Mouse (Mus musculus) forebrain, embryonic 10.5 days (tissue): ENCODE data around the gene Prkn. TPM values are rescaled to one million over a fixed set of nuclear protein-coding genes. Genes with fewer than 3 reads are reported as not detected.
"Not testable (repeated sequence)": the region's sequence is repeated elsewhere in the genome, so short reads cannot be mapped to it uniquely, and the experiment has no call there.

Experiments
- DNase-seq: peaks from one replicate; pipeline ENCODE4 v3.0.0-alpha.2; 2017; ENCODE audit warnings: low spot score; ENCODE audit errors: extremely low spot score
- H3K27ac ChIP-seq: fragments of 300-500 bp; sonication (generic); 2 replicates; pipeline ENCODE4 v1.5.1; 2016; ENCODE audit warnings: mild to moderate bottlenecking
- H3K27me3 ChIP-seq: fragments of 300-500 bp; sonication (generic); 2 replicates; pipeline ENCODE4 v1.6.1; 2016; ENCODE audit warnings: mild to moderate bottlenecking; ENCODE audit not compliant: poor library complexity, severe bottlenecking
- H3K36me3 ChIP-seq: fragments of 300-500 bp; sonication (generic); replicated peaks from 2 replicates; pipeline ENCODE4 v1.6.1; 2016; ENCODE audit warnings: mild to moderate bottlenecking, moderate library complexity
- H3K4me1 ChIP-seq: fragments of 300-500 bp; sonication (generic); 2 replicates; pipeline ENCODE4 v1.6.1; 2016
- H3K4me3 ChIP-seq: fragments of 300-500 bp; sonication (generic); 2 replicates; pipeline ENCODE4 v1.5.1; 2016; ENCODE audit warnings: mild to moderate bottlenecking, moderate library complexity
- H3K9me3 ChIP-seq: fragments of 300-500 bp; sonication (generic); 2 replicates; pipeline ENCODE4 v1.6.1; 2016; ENCODE audit warnings: mild to moderate bottlenecking, moderate library complexity
- WGBS: fragments of 180-500 bp; shearing (Covaris S2); methylation state at CpG from one replicate; pipeline ENCODE4 v1.1.7; 2016; 5-methylcytosine and 5-hydroxymethylcytosine counted together
- polyA plus RNA-seq: library from polyadenylated mRNA; unstranded; fragments of >200 nt; fragmentation: Nextera tagmentation; extraction: Ambion mirVana; gene quantifications from 2 replicates; pipeline ENCODE4 v1.2.1, GENCODE M21; 2016

Prkn gene
- polyA plus RNA-seq, 1 experiment from 2014 or later = 0.81 TPM

- no peak for DNase-seq
- peak overlapping the region; percentile 2; the same call in 1 of the 2 replicates for H3K4me3 ChIP-seq
- 15% methylated on average over 9 of the region's 9 CpGs for WGBS
- no peak overlapping the region for H3K27ac ChIP-seq
- peaks cover 39% of the 10 kb centered on the region for H3K27me3 ChIP-seq
- no peaks in the 10 kb centered on the region for H3K36me3 ChIP-seq
- no peaks in the 10 kb centered on the region for H3K9me3 ChIP-seq
- H3K4me1 ChIP-seq = peaks cover 16% of the 10 kb centered on the region; the same call in 1 of the 2 replicates
These were observed 1132.4 kb downstream of the Prkn start for GRCm38 (mm10) chr17:11972550-11972949.

GRCm38 (mm10) chr17:11972969-11973787, 1133.0 kb downstream of the Prkn start:
- Histone ChIP-seq H3K27me3 (peaks cover 42% of the 10 kb centered on the region), H3K9me3 (no peaks in the 10 kb centered on the region), H3K4me1 (peaks cover 20% of the 10 kb centered on the region), H3K36me3 (no peaks in the 10 kb centered on the region), H3K27ac (no peak overlapping the region), H3K4me3 (no peak overlapping the region)
- WGBS = 64% methylated on average over 13 of the region's 13 CpGs
- no peak for DNase-seq

GRCm38 (mm10) chr17:11975062-11975607, 1135.0 kb downstream of the Prkn start:
- peak; percentile 48 for DNase-seq
- Histone ChIP-seq H3K9me3 (no peaks in the 10 kb centered on the region), H3K27me3 (peaks cover 42% of the 10 kb centered on the region), H3K4me1 (peaks cover 25% of the 10 kb centered on the region), H3K4me3 (no peak overlapping the region), H3K27ac (no peak overlapping the region), H3K36me3 (no peaks in the 10 kb centered on the region)
- 47% methylated on average over 7 of the region's 7 CpGs for WGBS

- WGBS = 49% methylated on average over 17 of the region's 17 CpGs
- peaks cover 20% of the 10 kb centered on the region for H3K4me1 ChIP-seq
- no peaks in the 10 kb centered on the region for H3K9me3 ChIP-seq
- H3K36me3 ChIP-seq = no peaks in the 10 kb centered on the region
- no peak for DNase-seq
- peak overlapping the region; percentile 5 for H3K27ac ChIP-seq
- H3K4me3 ChIP-seq = no peak overlapping the region
- H3K27me3 ChIP-seq = peaks cover 38% of the 10 kb centered on the region
These were observed 1138.2 kb downstream of the Prkn start for GRCm38 (mm10) chr17:11978260-11978821.

- H3K27me3 ChIP-seq = peaks cover 12% of the 10 kb centered on the region
- H3K27ac ChIP-seq = no peak overlapping the region
- H3K36me3 ChIP-seq = no peaks in the 10 kb centered on the region
- H3K4me1 ChIP-seq = peaks cover 13% of the 10 kb centered on the region
- no peak overlapping the region for H3K4me3 ChIP-seq
- no peak for DNase-seq
- no peaks in the 10 kb centered on the region for H3K9me3 ChIP-seq
- 85% methylated on average over 9 of the region's 9 CpGs for WGBS
These were observed 1141.5 kb downstream of the Prkn start for GRCm38 (mm10) chr17:11981666-11982065.

GRCm38 (mm10) chr17:11988110-11988837, 1148.1 kb downstream of the Prkn start:
- Histone ChIP-seq H3K27ac (0 out of 2 replicates have a peak overlapping the region, but pooled peaks have one; percentile 22), H3K27me3 (peaks cover 6% of the 10 kb centered on the region; the same call in 1 of the 2 replicates), H3K36me3 (no peaks in the 10 kb centered on the region), H3K4me1 (peaks cover 35% of the 10 kb centered on the region), H3K9me3 (no peaks in the 10 kb centered on the region), H3K4me3 (no peak overlapping the region)
- WGBS = 79% methylated on average over 14 of the region's 14 CpGs
- DNase-seq = no peak

- H3K27ac ChIP-seq = 0 out of 2 replicates have a peak overlapping the region, but pooled peaks have one; percentile 22
- 93% methylated on average over 4 of the region's 4 CpGs for WGBS
- H3K4me1 ChIP-seq = peaks cover 35% of the 10 kb centered on the region
- H3K9me3 ChIP-seq = no peaks in the 10 kb centered on the region
- no peaks in the 10 kb centered on the region for H3K36me3 ChIP-seq
- no peak overlapping the region for H3K4me3 ChIP-seq
- H3K27me3 ChIP-seq = peaks cover 6% of the 10 kb centered on the region; the same call in 1 of the 2 replicates
- no peak for DNase-seq
These were observed 1149.1 kb downstream of the Prkn start for GRCm38 (mm10) chr17:11989296-11989695.

- DNase-seq = no peak
- H3K27ac ChIP-seq = no peak overlapping the region; the same call in 1 of the 2 replicates
- no peaks in the 10 kb centered on the region for H3K9me3 ChIP-seq
- no peak overlapping the region for H3K4me3 ChIP-seq
- no peaks in the 10 kb centered on the region for H3K36me3 ChIP-seq
- 0 out of 2 replicates have a peak, but pooled peaks cover 6% of the 10 kb centered on the region for H3K27me3 ChIP-seq
- 79% methylated on average over 11 of the region's 11 CpGs for WGBS
- peaks cover 31% of the 10 kb centered on the region for H3K4me1 ChIP-seq
These were observed 1150.4 kb downstream of the Prkn start for GRCm38 (mm10) chr17:11990386-11991087.

GRCm38 (mm10) chr17:11993249-11993648, 1153.1 kb downstream of the Prkn start:
- H3K4me1 ChIP-seq = peaks cover 26% of the 10 kb centered on the region
- 38% methylated on average over 8 of the region's 8 CpGs for WGBS
- no peak overlapping the region for H3K27ac ChIP-seq
- peak; percentile 52 for DNase-seq
- no peaks in the 10 kb centered on the region for H3K9me3 ChIP-seq
- 0 out of 2 replicates have a peak, but pooled peaks cover 6% of the 10 kb centered on the region for H3K27me3 ChIP-seq
- no peak overlapping the region for H3K4me3 ChIP-seq
- no peaks in the 10 kb centered on the region for H3K36me3 ChIP-seq

- 0 out of 2 replicates have a peak, but pooled peaks cover 6% of the 10 kb centered on the region for H3K27me3 ChIP-seq
- no peak overlapping the region for H3K4me3 ChIP-seq
- WGBS = 83% methylated on average over 3 of the region's 3 CpGs
- no peak for DNase-seq
- no peaks in the 10 kb centered on the region for H3K36me3 ChIP-seq
- no peak overlapping the region for H3K27ac ChIP-seq
- H3K4me1 ChIP-seq = peaks cover 21% of the 10 kb centered on the region
- no peaks in the 10 kb centered on the region for H3K9me3 ChIP-seq
These were observed 1154.1 kb downstream of the Prkn start for GRCm38 (mm10) chr17:11994252-11994651.

GRCm38 (mm10) chr17:11994754-11995153, 1154.6 kb downstream of the Prkn start:
- DNase-seq, H3K27me3 ChIP-seq, H3K27ac ChIP-seq, H3K4me3 ChIP-seq, H3K9me3 ChIP-seq, H3K36me3 ChIP-seq: not testable (repeated sequence)
- WGBS = 85% methylated on average over 3 of the region's 3 CpGs
- peaks cover 21% of the 10 kb centered on the region for H3K4me1 ChIP-seq

GRCm38 (mm10) chr17:11995522-11995921, 1155.3 kb downstream of the Prkn start:
- Histone ChIP-seq H3K9me3 (no peaks in the 10 kb centered on the region), H3K4me3 (no peak overlapping the region), H3K4me1 (peaks cover 17% of the 10 kb centered on the region), H3K36me3 (no peaks in the 10 kb centered on the region), H3K27me3 (0 out of 2 replicates have a peak, but pooled peaks cover 6% of the 10 kb centered on the region), H3K27ac (no peak overlapping the region)
- no peak for DNase-seq
- WGBS = 89% methylated on average over 3 of the region's 3 CpGs
